Mouse (Mus musculus) brain, embryonic 18.5 days (tissue): ENCODE results near the gene Npy4r.

ENCODE experiments used
- DNase-seq: peaks from one replicate; pipeline ENCODE4 v3.0.0-alpha.2; 2012; ENCODE audit warnings: low read depth, low spot score

Npy4r gene

DNA sequence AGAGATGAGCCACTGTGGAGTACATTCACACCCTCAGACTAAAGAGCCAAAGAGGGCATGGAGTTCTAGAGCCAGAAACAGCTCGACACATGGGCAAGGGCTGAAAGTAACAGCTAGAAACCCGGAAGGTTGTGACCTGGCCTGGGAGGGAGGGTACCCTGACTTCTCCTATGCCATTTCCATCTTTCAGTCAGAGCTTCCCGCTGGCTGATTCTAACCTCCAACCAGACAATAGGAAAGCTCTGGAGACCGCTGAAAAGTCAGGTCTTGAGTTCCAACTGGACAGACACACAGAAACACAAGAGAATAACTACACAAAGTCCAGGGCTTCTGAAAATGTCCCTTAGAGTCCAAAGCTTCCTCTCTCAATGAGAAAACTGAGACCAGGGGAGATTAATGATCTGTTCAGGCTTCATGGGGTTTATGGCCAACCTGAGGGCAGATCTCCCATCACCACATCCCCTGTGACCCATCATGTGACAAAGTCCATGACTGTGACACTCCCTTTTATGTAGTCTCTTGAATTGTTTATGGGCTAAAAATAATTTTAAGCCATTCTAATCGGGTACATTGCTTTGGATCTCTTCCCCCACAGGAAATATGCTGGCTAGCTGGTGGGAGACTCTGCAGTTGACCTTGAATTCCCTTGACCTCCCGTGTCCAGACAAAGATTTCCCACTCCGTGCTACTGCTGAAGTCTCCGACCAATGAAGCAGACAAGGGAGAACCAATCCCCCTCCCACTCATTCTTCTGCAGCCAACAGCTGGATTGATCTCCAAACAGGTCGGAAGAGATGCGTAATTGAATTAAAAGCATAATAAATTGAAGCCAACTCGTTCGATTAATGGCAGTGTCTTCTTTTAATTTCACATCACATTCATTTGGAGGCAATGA lies 32.0 kb downstream of the Npy4r start:
- no peak for DNase-seq

DNA sequence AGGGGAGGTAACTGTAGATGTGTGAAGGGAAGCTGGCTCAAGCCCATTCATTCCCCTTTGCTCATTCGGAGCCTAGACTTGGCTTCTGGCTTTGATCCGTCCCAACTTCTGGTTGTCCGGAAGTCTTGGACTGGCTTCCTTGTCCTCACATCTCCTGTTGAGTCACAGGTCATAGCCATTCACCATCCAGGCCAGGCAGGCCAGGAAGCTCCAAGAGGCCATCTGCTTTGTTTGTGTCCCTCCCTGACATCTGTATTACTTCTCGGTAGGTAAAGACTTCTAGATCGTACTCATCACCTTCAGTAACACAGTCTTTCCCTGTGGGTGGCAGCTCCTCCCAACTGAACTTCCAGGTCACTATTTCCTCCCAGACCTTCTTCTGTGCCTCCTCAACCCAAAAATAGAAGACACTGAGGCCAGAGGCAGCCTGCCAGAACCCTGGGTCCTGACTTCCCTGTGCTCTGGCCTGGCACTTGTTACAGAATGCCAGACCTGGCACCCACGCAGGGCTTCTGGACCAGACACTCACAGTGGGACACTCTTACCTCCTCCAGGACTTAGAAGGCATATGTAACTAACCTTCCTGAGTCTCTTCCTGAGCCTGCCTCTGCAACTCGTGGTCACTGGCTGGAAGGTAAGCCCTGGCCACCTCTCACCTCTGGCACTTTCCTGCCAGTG lies 33.1 kb downstream of the Npy4r start:
- no peak for DNase-seq

DNA sequence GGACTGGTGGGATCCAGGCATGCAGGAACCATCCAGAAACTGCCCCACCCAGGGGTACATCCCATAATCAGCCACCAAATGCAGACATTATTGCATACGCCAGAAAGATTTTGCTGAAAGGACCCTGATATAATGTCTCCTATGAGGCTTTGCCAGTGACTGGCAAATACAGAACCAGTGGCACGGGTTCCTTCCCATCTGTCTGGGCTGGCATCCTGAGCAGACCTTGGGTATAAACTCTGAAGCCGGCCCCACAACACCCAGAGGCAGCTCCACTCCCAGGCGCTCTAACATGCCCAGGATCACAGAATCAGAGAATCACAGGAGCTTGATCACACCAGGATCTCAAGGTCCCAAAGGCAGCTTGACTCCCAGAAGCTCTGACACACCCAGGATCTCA lies 38.0 kb downstream of the Npy4r start:
- DNase-seq, result no peak

DNA sequence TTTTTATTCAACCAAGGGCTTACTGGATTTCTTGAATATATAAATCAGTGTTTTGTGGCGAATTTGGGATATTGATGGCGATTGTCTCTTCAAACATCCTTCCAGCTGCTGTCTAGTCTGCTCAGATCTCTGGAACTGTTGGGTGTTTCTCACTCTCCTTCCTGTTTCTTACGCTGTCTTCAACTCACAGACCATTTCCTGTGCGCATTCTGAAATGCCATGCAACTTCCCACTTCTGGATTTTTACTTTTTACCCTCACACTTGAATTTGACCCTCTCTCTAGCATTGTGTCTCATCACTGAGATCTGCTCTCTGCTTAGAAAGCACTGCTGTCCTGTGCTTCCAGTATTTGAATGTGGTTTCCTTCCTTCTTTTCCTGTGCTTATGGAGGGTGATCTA lies 44.7 kb downstream of the Npy4r start:
- DNase-seq, result no peak

DNA sequence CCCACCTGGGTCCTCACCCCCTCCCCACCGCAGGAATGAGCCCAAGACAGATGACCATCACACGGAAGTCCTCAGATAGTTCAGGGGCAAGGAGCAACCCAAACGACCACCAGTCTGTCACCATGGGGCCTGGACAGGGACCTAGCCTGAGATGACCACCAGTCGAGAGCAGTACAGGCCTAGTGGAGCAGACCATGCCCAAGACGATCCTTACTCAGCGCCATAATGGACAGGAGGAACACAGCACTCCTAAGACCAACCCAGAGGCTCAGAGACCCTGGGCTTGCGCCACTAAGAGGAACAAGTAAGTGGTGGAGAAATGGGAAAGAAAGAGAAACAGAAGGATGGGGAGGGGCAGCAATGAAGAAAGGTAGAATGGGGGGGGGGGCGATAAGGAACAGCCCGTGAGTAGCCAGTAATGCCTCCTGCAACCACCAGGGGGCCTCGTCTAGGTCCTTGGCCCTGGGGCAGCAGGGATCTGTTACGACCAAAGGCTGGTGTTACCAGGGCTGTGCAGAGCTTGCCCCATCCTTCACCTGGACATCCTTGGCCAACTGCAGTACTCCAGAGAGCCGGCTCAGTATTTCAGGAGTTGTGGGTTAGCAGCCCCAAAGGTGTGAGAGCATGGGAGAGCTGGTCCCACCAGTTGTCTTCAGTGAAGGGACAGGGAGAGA lies 45.8 kb downstream of the Npy4r start:
- DNase-seq, result no peak

DNA sequence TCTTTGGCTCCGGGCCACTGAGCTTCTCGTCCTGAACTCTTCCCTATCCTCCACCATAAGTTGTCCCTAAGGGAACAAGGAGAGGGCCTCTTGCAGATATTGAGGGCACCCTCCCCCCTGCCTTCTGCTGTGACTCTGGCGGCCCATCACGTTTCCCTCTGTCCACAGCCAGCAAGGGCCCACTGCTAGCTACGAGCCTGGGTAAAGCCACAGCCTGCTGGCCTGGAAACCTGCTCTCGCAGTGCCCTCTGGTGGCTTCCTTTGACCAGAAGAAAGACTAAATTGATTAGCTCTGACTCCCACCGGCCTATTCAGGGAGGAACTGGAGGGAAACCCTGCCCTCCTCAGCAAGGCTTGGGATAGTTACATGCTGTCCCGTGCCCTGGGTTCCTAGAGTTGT lies 47.4 kb downstream of the Npy4r start:
- no peak for DNase-seq

DNA sequence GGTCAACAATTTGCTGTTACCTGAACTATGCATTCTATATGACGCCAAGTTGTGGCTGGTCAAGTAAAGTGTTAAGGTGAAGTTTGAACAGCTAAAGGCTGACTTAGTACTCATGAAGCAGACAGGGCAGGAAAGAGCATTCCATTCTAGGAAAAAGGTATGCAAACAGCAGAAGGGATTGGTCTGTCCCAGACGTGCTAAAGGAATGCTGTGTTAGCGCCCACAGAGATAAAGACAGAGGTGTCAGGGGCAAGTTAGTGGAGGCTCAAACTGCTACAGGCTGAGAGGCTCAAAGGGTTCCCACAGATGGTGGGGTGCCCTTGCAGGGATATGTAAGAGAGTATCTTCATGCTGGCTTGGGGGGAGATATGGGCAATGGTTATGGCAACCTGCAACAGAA lies 48.4 kb downstream of the Npy4r start:
- DNase-seq, result no peak

DNA sequence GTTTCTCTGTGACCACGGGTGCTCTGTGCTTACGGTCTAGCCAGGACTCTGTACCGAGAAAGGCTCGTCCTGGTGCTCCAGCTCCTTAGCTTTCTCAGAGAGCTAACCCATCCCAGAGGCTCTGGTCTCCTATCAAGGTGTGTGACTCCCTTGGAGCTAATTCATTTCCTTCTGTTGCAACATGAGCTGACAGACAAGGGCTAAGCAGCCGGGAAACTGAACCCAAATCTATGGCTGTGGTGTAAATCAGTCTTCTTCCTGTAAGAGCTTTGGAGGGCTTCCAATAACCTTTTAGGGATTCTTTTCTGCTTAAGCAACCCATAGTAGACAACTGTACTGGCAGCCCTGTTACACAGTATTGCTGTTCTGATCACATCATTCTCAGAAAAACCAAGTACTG lies 49.7 kb downstream of the Npy4r start, which contains the start of gene A630023A22Rik:
Gene A630023A22Rik (minus strand): TSS at position 154 of the 400 bp plus-strand sequence.
- DNase-seq, result no peak

DNA sequence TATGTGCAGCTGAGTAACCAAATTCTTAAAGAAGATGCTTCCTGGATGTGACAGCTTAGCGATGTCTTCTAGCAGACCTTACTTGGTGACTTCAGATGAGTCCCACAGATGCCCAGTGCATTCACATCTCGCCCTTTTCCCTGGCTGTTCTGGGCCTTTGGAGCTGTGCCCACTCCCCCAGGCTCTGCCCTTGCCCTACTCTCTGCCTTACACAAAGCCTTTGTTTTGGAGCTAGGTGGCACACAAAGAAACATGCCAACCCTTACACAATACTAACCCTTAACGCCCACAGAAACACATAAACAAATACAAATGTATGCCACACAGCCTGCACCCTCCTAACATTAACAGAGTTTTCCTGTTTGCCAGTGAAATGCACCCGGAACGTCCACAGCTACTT lies 56.1 kb downstream of the Npy4r start:
- DNase-seq, result no peak
